In genomic region chr17:35994175-35994878, GRCm38 (mm10) we compare ENCODE assay signal across 8 mouse cellular contexts. TPM values are rescaled to one million over a fixed set of nuclear protein-coding genes. Genes with fewer than 3 reads are reported as not detected.
A peak's percentile ranks its signal among the peaks of the same experiment; 100 is the strongest.
DNase-seq lines count a peak whose midpoint lies in the region; ATAC-seq and TF ChIP-seq lines count a peak whose summit lies in the region.

No protein-coding gene starts in this region.

- ATAC-seq in embryonic facial prominence, embryonic 13.5 days (ENCODE audit: insufficient number of reproducible peaks, insufficient read depth, low FRiP score, low TSS enrichment, low read depth) = peak; percentile 44; the same call in 1 of the 2 replicates
- ATAC-seq in limb, embryonic 12.5 days (ENCODE audit: insufficient number of reproducible peaks, insufficient read depth, low FRiP score, low TSS enrichment, low read depth) = peak; percentile 59
- peak; percentile 74 for ATAC-seq in midbrain, embryonic 14.5 days (ENCODE audit: low FRiP score, low TSS enrichment)

- no peaks in the 10 kb centered on the region for H3K9me3 ChIP-seq in embryonic facial prominence, embryonic 13.5 days
- no peaks in the 10 kb centered on the region for H3K9me3 ChIP-seq in limb, embryonic 12.5 days
- no peaks in the 10 kb centered on the region for H3K9me3 ChIP-seq in midbrain, embryonic 14.5 days (ENCODE audit: control insufficient read depth, low read length)

- H3K36me3 ChIP-seq in embryonic facial prominence, embryonic 13.5 days = peaks cover 6% of the 10 kb centered on the region
- H3K36me3 ChIP-seq in heart, adult 2 months (ENCODE audit: control insufficient read depth, insufficient read depth, low read length) = no peaks in the 10 kb centered on the region
- no peaks in the 10 kb centered on the region for H3K36me3 ChIP-seq in kidney, adult 2 months (ENCODE audit: control insufficient read depth, insufficient read depth, low read length)
- H3K36me3 ChIP-seq in limb, embryonic 12.5 days = peaks cover 6% of the 10 kb centered on the region
- H3K36me3 ChIP-seq in midbrain, embryonic 14.5 days (ENCODE audit: control insufficient read depth, insufficient read depth, low read length) = peaks cover 7% of the 10 kb centered on the region; the same call in 1 of the 2 replicates

- intact Hi-C loops in heart, adult 2 months (cut with DNase I) = loop anchor here (5.0 kb wide), 1 partner anchor 167 kb away; no protein-coding TSS in a partner anchor

- peak overlapping the region; percentile 62 for H3K4me3 ChIP-seq in embryonic facial prominence, embryonic 13.5 days
- H3K4me3 ChIP-seq in heart, adult 2 months = peak overlapping the region; percentile 64
- H3K4me3 ChIP-seq in kidney, adult 2 months (ENCODE audit: insufficient read depth, low read depth, low read length) = peak overlapping the region; percentile 66
- H3K4me3 ChIP-seq in limb, embryonic 12.5 days (replicated peaks) = peak overlapping the region; percentile 60
- H3K4me3 ChIP-seq in midbrain, embryonic 14.5 days (replicated peaks; ENCODE audit: low read depth, low read length) = peak overlapping the region; percentile 55

- TF ChIP-seq CTCF in heart, adult 2 months (IDR thresholded peaks at IDR 0.05) = no peak
- no peak for TF ChIP-seq CTCF in kidney, adult 2 months (conservative IDR thresholded peaks at IDR 0.05; ENCODE audit: insufficient read depth, insufficient read length, low read depth, low read length)

- TF ChIP-seq EP300 in heart, adult 2 months (IDR thresholded peaks at IDR 0.05; ENCODE audit: insufficient read depth, low read depth, low read length) = peak; percentile 80

- peak; percentile 79 for DNase-seq in 3134 (ENCODE audit: extremely low read depth, insufficient read length, low spot score)
- DNase-seq in adrenal gland, postnatal 36 days = peak; percentile 84 to 88
- DNase-seq in heart, adult 2 months = peak; percentile 84 to 88
- DNase-seq in kidney, adult 2 months = peak; percentile 92
- DNase-seq in midbrain, embryonic 14.5 days = peak; percentile 92
- DNase-seq in spleen, adult 18-20 months = peak; percentile 67 to 69

- peak overlapping the region; percentile 79 for H3K4me2 ChIP-seq in embryonic facial prominence, embryonic 13.5 days
- H3K4me2 ChIP-seq in limb, embryonic 12.5 days = peak overlapping the region; percentile 76
- peak overlapping the region; percentile 72 for H3K4me2 ChIP-seq in midbrain, embryonic 14.5 days (ENCODE audit: low read length)

- H3K79me2 ChIP-seq in heart, adult 2 months (replicated peaks; ENCODE audit: control insufficient read depth, insufficient read depth, low read length) = no peaks in the 10 kb centered on the region

- H3K27me3 ChIP-seq in embryonic facial prominence, embryonic 13.5 days = no peaks in the 10 kb centered on the region
- H3K27me3 ChIP-seq in heart, adult 2 months (ENCODE audit: control insufficient read depth, insufficient read depth, low read length) = no peaks in the 10 kb centered on the region
- H3K27me3 ChIP-seq in kidney, adult 2 months (replicated peaks; ENCODE audit: control insufficient read depth, insufficient read depth, low read length) = no peaks in the 10 kb centered on the region
- no peaks in the 10 kb centered on the region for H3K27me3 ChIP-seq in limb, embryonic 12.5 days
- no peaks in the 10 kb centered on the region for H3K27me3 ChIP-seq in midbrain, embryonic 14.5 days (ENCODE audit: control insufficient read depth, insufficient read depth, low read length)

- 3% methylated on average over 31 of the region's 31 CpGs for WGBS in embryonic facial prominence, embryonic 13.5 days
- WGBS in heart, adult 2 months = 2% methylated on average over 31 of the region's 31 CpGs
- 2% methylated on average over 31 of the region's 31 CpGs for WGBS in kidney, adult 2 months
- 3% methylated on average over 31 of the region's 31 CpGs for WGBS in limb, embryonic 12.5 days
- 3% methylated on average over 31 of the region's 31 CpGs for WGBS in midbrain, embryonic 14.5 days

- peaks cover 19% of the 10 kb centered on the region for H3K4me1 ChIP-seq in embryonic facial prominence, embryonic 13.5 days
- peaks cover 6% of the 10 kb centered on the region for H3K4me1 ChIP-seq in heart, adult 2 months (ENCODE audit: control insufficient read depth, insufficient read depth, low read length)
- H3K4me1 ChIP-seq in kidney, adult 2 months (ENCODE audit: control insufficient read depth, insufficient read depth, low read length) = no peaks in the 10 kb centered on the region; the same call in 1 of the 2 replicates
- peaks cover 14% of the 10 kb centered on the region for H3K4me1 ChIP-seq in limb, embryonic 12.5 days (replicated peaks)
- peaks cover 4% of the 10 kb centered on the region; the same call in 1 of the 2 replicates for H3K4me1 ChIP-seq in midbrain, embryonic 14.5 days (ENCODE audit: control insufficient read depth, insufficient read depth, low read length)

- 0 out of 2 replicates have a peak overlapping the region, but pooled peaks have one; percentile 35 for H3K27ac ChIP-seq in embryonic facial prominence, embryonic 13.5 days
- H3K27ac ChIP-seq in heart, adult 2 months = peak overlapping the region; percentile 72
- peak overlapping the region; percentile 58; the same call in 1 of the 2 replicates for H3K27ac ChIP-seq in kidney, adult 2 months (ENCODE audit: insufficient read depth, low read depth, low read length)
- no peak overlapping the region for H3K27ac ChIP-seq in limb, embryonic 12.5 days
- H3K27ac ChIP-seq in midbrain, embryonic 14.5 days (replicated peaks; ENCODE audit: low read depth, low read length) = peak overlapping the region; percentile 74

- H3K9ac ChIP-seq in embryonic facial prominence, embryonic 13.5 days = peak overlapping the region; percentile 73
- H3K9ac ChIP-seq in heart, adult 2 months (ENCODE audit: low read depth, low read length) = peak overlapping the region; percentile 61; the same call in 1 of the 2 replicates
- peak overlapping the region; percentile 71 for H3K9ac ChIP-seq in limb, embryonic 12.5 days (replicated peaks)
- peak overlapping the region; percentile 64 for H3K9ac ChIP-seq in midbrain, embryonic 14.5 days (replicated peaks; ENCODE audit: low read length)

- TF ChIP-seq POLR2A in heart, adult 2 months (IDR thresholded peaks at IDR 0.05; ENCODE audit: insufficient read depth, low read depth, low read length) = peak; percentile 96
- TF ChIP-seq POLR2A in kidney, adult 2 months (IDR thresholded peaks at IDR 0.05; ENCODE audit: low read depth, low read length) = peak; percentile 79

RNA-seq across cellular contexts. Expression of gene Prr3, which starts 14.3 kb away (rescaled TPM):
- total RNA-seq in adrenal gland, postnatal 36 days (2021) = 10 to 100 TPM; 18.3 to 19.1 TPM
- polyA plus RNA-seq in embryonic facial prominence, embryonic 13.5 days (2015; fragmentation: Nextera tagmentation; extraction: Ambion mirVana) = 44.4 and 56.9 TPM in 2 replicates
- total RNA-seq in heart, adult 2 months (2021) = 1 to 10 TPM; 3.9 to 4.3 TPM
- 6.8 and 7.6 TPM in 2 replicates for polyA plus RNA-seq in heart, adult 2 months (2012; rRNA removed)
- 18.5 and 19.0 TPM in 2 replicates for polyA plus RNA-seq in kidney, adult 2 months (2012; rRNA removed)
- polyA plus RNA-seq in limb, embryonic 12.5 days (2016; fragmentation: Nextera tagmentation; extraction: Ambion mirVana) = 39.0 and 46.2 TPM in 2 replicates
- polyA plus RNA-seq in midbrain, embryonic 14.5 days (2014; fragmentation: Nextera tagmentation; extraction: Ambion mirVana) = 80.3 and 87.3 TPM in 2 replicates

RNA-seq across cellular contexts. Expression of gene Gnl1, which starts 14.7 kb away (rescaled TPM):
- total RNA-seq in adrenal gland, postnatal 36 days (2021) = 10 to 100 TPM; 51.2 to 54.4 TPM
- polyA plus RNA-seq in embryonic facial prominence, embryonic 13.5 days (2015; fragmentation: Nextera tagmentation; extraction: Ambion mirVana) = 56.3 and 64.8 TPM in 2 replicates
- total RNA-seq in heart, adult 2 months (2021) = 10 to 100 TPM; 27.4 to 35.6 TPM
- polyA plus RNA-seq in heart, adult 2 months (2012; rRNA removed) = 17.0 and 18.2 TPM in 2 replicates
- polyA plus RNA-seq in kidney, adult 2 months (2012; rRNA removed) = 20.5 and 23.8 TPM in 2 replicates
- 59.2 and 59.7 TPM in 2 replicates for polyA plus RNA-seq in limb, embryonic 12.5 days (2016; fragmentation: Nextera tagmentation; extraction: Ambion mirVana)
- polyA plus RNA-seq in midbrain, embryonic 14.5 days (2014; fragmentation: Nextera tagmentation; extraction: Ambion mirVana) = 42.4 and 49.6 TPM in 2 replicates

RNA-seq across cellular contexts. Expression of gene Abcf1, which starts 24.8 kb away (rescaled TPM):
- total RNA-seq in adrenal gland, postnatal 36 days (2021) = 10 to 100 TPM; 90.0 to 96.2 TPM
- polyA plus RNA-seq in embryonic facial prominence, embryonic 13.5 days (2015; fragmentation: Nextera tagmentation; extraction: Ambion mirVana) = 109 and 110 TPM in 2 replicates
- 10 to 100 TPM; 63.0 to 75.2 TPM for total RNA-seq in heart, adult 2 months (2021)
- 54.5 and 59.6 TPM in 2 replicates for polyA plus RNA-seq in heart, adult 2 months (2012; rRNA removed)
- 59.4 and 63.6 TPM in 2 replicates for polyA plus RNA-seq in kidney, adult 2 months (2012; rRNA removed)
- polyA plus RNA-seq in limb, embryonic 12.5 days (2016; fragmentation: Nextera tagmentation; extraction: Ambion mirVana) = 102 and 107 TPM in 2 replicates
- polyA plus RNA-seq in midbrain, embryonic 14.5 days (2014; fragmentation: Nextera tagmentation; extraction: Ambion mirVana) = 64.9 and 82.4 TPM in 2 replicates

RNA-seq across cellular contexts. Expression of gene H2-T24, which starts 26.0 kb away (rescaled TPM):
- 1 to 10 TPM; 6.5 to 9.3 TPM for total RNA-seq in adrenal gland, postnatal 36 days (2021)
- polyA plus RNA-seq in embryonic facial prominence, embryonic 13.5 days (2015; fragmentation: Nextera tagmentation; extraction: Ambion mirVana) = 3.9 and 4.3 TPM in 2 replicates
- total RNA-seq in heart, adult 2 months (2021) = 1 to 10 TPM; 7.5 to 9.6 TPM
- polyA plus RNA-seq in heart, adult 2 months (2012; rRNA removed) = 4.3 and 9.4 TPM in 2 replicates
- polyA plus RNA-seq in kidney, adult 2 months (2012; rRNA removed) = 3.5 and 5.4 TPM in 2 replicates
- 3.0 and 3.2 TPM in 2 replicates for polyA plus RNA-seq in limb, embryonic 12.5 days (2016; fragmentation: Nextera tagmentation; extraction: Ambion mirVana)
- polyA plus RNA-seq in midbrain, embryonic 14.5 days (2014; fragmentation: Nextera tagmentation; extraction: Ambion mirVana) = 7.4 and 9.8 TPM in 2 replicates

RNA-seq across cellular contexts. Expression of gene H2-T23, which starts 38.3 kb away (rescaled TPM):
- 10 to 100 TPM; 57.8 to 68.4 TPM for total RNA-seq in adrenal gland, postnatal 36 days (2021)
- polyA plus RNA-seq in embryonic facial prominence, embryonic 13.5 days (2015; fragmentation: Nextera tagmentation; extraction: Ambion mirVana) = 18.8 and 21.6 TPM in 2 replicates
- 10 to 100 TPM; 27.3 to 34.1 TPM for total RNA-seq in heart, adult 2 months (2021)
- polyA plus RNA-seq in heart, adult 2 months (2012; rRNA removed) = 43.4 and 46.4 TPM in 2 replicates
- 174 and 175 TPM in 2 replicates for polyA plus RNA-seq in kidney, adult 2 months (2012; rRNA removed)
- polyA plus RNA-seq in limb, embryonic 12.5 days (2016; fragmentation: Nextera tagmentation; extraction: Ambion mirVana) = 4.2 and 6.4 TPM in 2 replicates
- polyA plus RNA-seq in midbrain, embryonic 14.5 days (2014; fragmentation: Nextera tagmentation; extraction: Ambion mirVana) = 4.4 TPM in 2 replicates
